Comparison of ENCODE assay signal across 8 mouse cellular contexts in genomic region chr12:33302523-33303383, GRCm38 (mm10).
A peak's percentile ranks its signal among the peaks of the same experiment; 100 is the strongest.
DNase-seq lines count a peak whose midpoint lies in the region; ATAC-seq lines count a peak whose summit lies in the region.

No protein-coding gene starts in this region.

- peak overlapping the region; percentile 28 for H3K9ac ChIP-seq in midbrain, embryonic 16.5 days (ENCODE audit: low read depth, low read length)

- H3K27me3 ChIP-seq in midbrain, embryonic 16.5 days (ENCODE audit: control insufficient read depth, insufficient read depth, low read depth, low read length), result 0 out of 2 replicates have a peak, but pooled peaks cover 4% of the 10 kb centered on the region

- DNase-seq in 3134 (ENCODE audit: extremely low read depth, insufficient read length, low spot score), result peak; percentile 71
- peak; percentile 69 for DNase-seq in adipocyte (ENCODE audit: low spot score)
- DNase-seq in embryo, embryonic 11.5 days (ENCODE audit: low read depth, low spot score), result peak; percentile 23
- peak; percentile 83 to 88 for DNase-seq in heart, adult 18-20 months
- DNase-seq in kidney, adult 11 months, result peak; percentile 68
- DNase-seq in liver, result peak; percentile 68
- peak; percentile 57 to 77 for DNase-seq in spleen, postnatal 4 days (ENCODE audit: low spot score in 2 of 2)

- ATAC-seq in midbrain, embryonic 16.5 days, result peak; percentile 52

- H3K4me1 ChIP-seq in midbrain, embryonic 16.5 days (ENCODE audit: control insufficient read depth, insufficient read depth, low read length), result peaks cover 18% of the 10 kb centered on the region

- H3K4me2 ChIP-seq in midbrain, embryonic 16.5 days (ENCODE audit: low read length), result peak overlapping the region; percentile 76

- under 1% methylated on average over 29 of the region's 29 CpGs for WGBS in midbrain, embryonic 16.5 days

- peak overlapping the region; percentile 38 for H3K4me3 ChIP-seq in midbrain, embryonic 16.5 days (ENCODE audit: low read depth, low read length)

- no peak overlapping the region for H3K27ac ChIP-seq in midbrain, embryonic 16.5 days (ENCODE audit: low read length)

- H3K36me3 ChIP-seq in midbrain, embryonic 16.5 days (ENCODE audit: control insufficient read depth, insufficient read depth, low read length), result no peaks in the 10 kb centered on the region

- H3K9me3 ChIP-seq in midbrain, embryonic 16.5 days (replicated peaks; ENCODE audit: control insufficient read depth, low read length, poor library complexity, severe bottlenecking), result no peaks in the 10 kb centered on the region

Comparison
In these comparisons a context has a peak if more than half of its experiments do, and no peak if none do; other contexts are left out.
1. DNase-seq: peak in every context shown above with its lines; median percentile 86 in heart, adult 18-20 months; 71 in 3134; 69 in adipocyte; 68 in kidney, adult 11 months; 68 in liver; 67 in spleen, postnatal 4 days; 23 in embryo, embryonic 11.5 days.